Mouse (Mus musculus): ENCODE measurements around the gene Dld. TPM values are rescaled to one million over a fixed set of nuclear protein-coding genes. Genes with fewer than 3 reads are reported as not detected.

Gene Dld
- polyA plus RNA-seq, 1 experiment from 2014 or later: 112 TPM

DNA sequence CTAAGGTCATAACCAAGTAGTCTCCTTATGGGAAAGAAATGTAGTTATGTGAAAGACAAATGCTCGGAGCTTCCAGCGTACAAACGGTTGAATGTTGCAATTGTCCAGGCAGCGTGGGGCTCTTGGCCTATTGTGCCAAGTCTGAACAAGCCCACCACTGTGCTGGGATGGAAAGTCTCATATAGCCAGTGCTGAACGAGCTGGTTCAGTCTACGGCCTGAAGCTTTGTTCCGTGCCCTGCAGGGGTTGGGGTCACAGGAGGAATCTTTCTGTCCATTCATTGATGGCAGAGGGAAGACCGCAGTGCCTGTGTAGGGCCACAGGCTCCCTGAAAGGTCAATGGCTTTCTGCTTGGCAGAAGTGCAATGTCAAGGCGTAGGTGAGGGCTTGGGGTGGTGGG is 40.6 kb downstream of the Dld start:
- Histone ChIP-seq H3K4me2 (replicated peaks; ENCODE audit: low read depth) (no peak overlapping the region), H3K27me3 (ENCODE audit: control insufficient read depth, insufficient read depth, low read length) (no peaks in the 10 kb centered on the region), H3K9me3 (ENCODE audit: control insufficient read depth, low read length) (no peaks in the 10 kb centered on the region), H3K4me3 (ENCODE audit: low read depth, low read length) (no peak overlapping the region), H3K9ac (ENCODE audit: low read length) (no peak overlapping the region), H3K36me3 (ENCODE audit: control insufficient read depth, insufficient read depth, low read length) (peaks cover 38% of the 10 kb centered on the region), H3K4me1 (replicated peaks; ENCODE audit: control insufficient read depth, insufficient read depth) (no peaks in the 10 kb centered on the region), H3K27ac (replicated peaks) (no peak overlapping the region)
- TF ChIP-seq EP300 (optimal IDR thresholded peaks at IDR 0.05): no peak
- TF ChIP-seq CTCF (IDR thresholded peaks at IDR 0.05; ENCODE audit: low read depth): no peak
- peak; percentile 16; the same call in 1 of the 2 replicates for ATAC-seq (ENCODE audit: low FRiP score, low TSS enrichment)
- no peak for DNase-seq (ENCODE audit: low spot score)
- WGBS: 90% methylated on average over 9 of the region's 9 CpGs

DNA sequence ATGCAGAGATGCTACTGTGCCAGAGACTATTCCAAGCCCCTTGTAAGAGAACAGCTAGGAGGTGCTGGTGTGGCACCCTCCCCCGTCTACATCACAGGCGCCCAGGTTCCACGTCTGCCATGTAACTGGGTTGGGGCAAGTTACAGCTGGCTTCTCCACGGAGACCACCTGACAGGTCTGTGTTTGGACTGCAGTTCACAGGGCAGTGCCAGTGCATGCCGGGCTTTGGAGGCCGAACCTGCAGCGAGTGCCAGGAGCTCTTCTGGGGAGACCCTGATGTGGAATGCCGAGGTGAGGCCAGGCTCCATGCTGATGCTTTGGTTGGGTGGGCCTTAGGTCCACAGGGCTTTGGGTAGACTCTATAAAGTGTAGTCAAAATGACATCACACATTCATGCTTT is 43.5 kb downstream of the Dld start:
- no peak for DNase-seq (ENCODE audit: low spot score)
- Histone ChIP-seq H3K36me3 (ENCODE audit: control insufficient read depth, insufficient read depth, low read length) (peaks cover 36% of the 10 kb centered on the region), H3K9me3 (ENCODE audit: control insufficient read depth, low read length) (no peaks in the 10 kb centered on the region), H3K27me3 (ENCODE audit: control insufficient read depth, insufficient read depth, low read length) (no peaks in the 10 kb centered on the region), H3K4me1 (replicated peaks; ENCODE audit: control insufficient read depth, insufficient read depth) (no peaks in the 10 kb centered on the region), H3K9ac (ENCODE audit: low read length) (no peak overlapping the region), H3K27ac (replicated peaks) (no peak overlapping the region), H3K4me2 (replicated peaks; ENCODE audit: low read depth) (no peak overlapping the region), H3K4me3 (ENCODE audit: low read depth, low read length) (no peak overlapping the region)
- WGBS: 88% methylated on average over 8 of the region's 8 CpGs
- ATAC-seq (ENCODE audit: low FRiP score, low TSS enrichment): no peak
- TF ChIP-seq CTCF (IDR thresholded peaks at IDR 0.05; ENCODE audit: low read depth) (no peak), EP300 (optimal IDR thresholded peaks at IDR 0.05) (no peak)

GRCm38 (mm10) chr12:31307011-31307410 is 44.2 kb downstream of the Dld start:
- ATAC-seq (ENCODE audit: low FRiP score, low TSS enrichment) (no peak), DNase-seq (ENCODE audit: low spot score) (no peak)
- no peak overlapping the region for H3K27ac ChIP-seq (replicated peaks)
- H3K4me2 ChIP-seq (replicated peaks; ENCODE audit: low read depth): no peak overlapping the region
- H3K4me1 ChIP-seq (replicated peaks; ENCODE audit: control insufficient read depth, insufficient read depth): no peaks in the 10 kb centered on the region
- H3K4me3 ChIP-seq (ENCODE audit: low read depth, low read length): no peak overlapping the region
- TF ChIP-seq CTCF (IDR thresholded peaks at IDR 0.05; ENCODE audit: low read depth) (no peak), EP300 (optimal IDR thresholded peaks at IDR 0.05) (no peak)
- H3K9ac ChIP-seq (ENCODE audit: low read length): no peak overlapping the region
- peaks cover 31% of the 10 kb centered on the region for H3K36me3 ChIP-seq (ENCODE audit: control insufficient read depth, insufficient read depth, low read length)
- H3K9me3 ChIP-seq (ENCODE audit: control insufficient read depth, low read length): no peaks in the 10 kb centered on the region
- H3K27me3 ChIP-seq (ENCODE audit: control insufficient read depth, insufficient read depth, low read length): no peaks in the 10 kb centered on the region
- 94% methylated on average over 8 of the region's 8 CpGs for WGBS

GRCm38 (mm10) chr12:31306075-31306675 is 45.1 kb downstream of the Dld start:
- H3K9me3 ChIP-seq (ENCODE audit: control insufficient read depth, low read length): no peaks in the 10 kb centered on the region
- no peak for ATAC-seq (ENCODE audit: low FRiP score, low TSS enrichment)
- H3K4me2 ChIP-seq (replicated peaks; ENCODE audit: low read depth): no peak overlapping the region
- peaks cover 35% of the 10 kb centered on the region for H3K36me3 ChIP-seq (ENCODE audit: control insufficient read depth, insufficient read depth, low read length)
- WGBS: 57% methylated on average over 5 of the region's 5 CpGs
- no peaks in the 10 kb centered on the region for H3K4me1 ChIP-seq (replicated peaks; ENCODE audit: control insufficient read depth, insufficient read depth)
- TF ChIP-seq CTCF (IDR thresholded peaks at IDR 0.05; ENCODE audit: low read depth): no peak
- TF ChIP-seq EP300 (optimal IDR thresholded peaks at IDR 0.05): no peak
- H3K4me3 ChIP-seq (ENCODE audit: low read depth, low read length): no peak overlapping the region
- H3K27me3 ChIP-seq (ENCODE audit: control insufficient read depth, insufficient read depth, low read length): no peaks in the 10 kb centered on the region
- H3K27ac ChIP-seq (replicated peaks): no peak overlapping the region
- no peak for DNase-seq (ENCODE audit: low spot score)
- H3K9ac ChIP-seq (ENCODE audit: low read length): no peak overlapping the region

DNA sequence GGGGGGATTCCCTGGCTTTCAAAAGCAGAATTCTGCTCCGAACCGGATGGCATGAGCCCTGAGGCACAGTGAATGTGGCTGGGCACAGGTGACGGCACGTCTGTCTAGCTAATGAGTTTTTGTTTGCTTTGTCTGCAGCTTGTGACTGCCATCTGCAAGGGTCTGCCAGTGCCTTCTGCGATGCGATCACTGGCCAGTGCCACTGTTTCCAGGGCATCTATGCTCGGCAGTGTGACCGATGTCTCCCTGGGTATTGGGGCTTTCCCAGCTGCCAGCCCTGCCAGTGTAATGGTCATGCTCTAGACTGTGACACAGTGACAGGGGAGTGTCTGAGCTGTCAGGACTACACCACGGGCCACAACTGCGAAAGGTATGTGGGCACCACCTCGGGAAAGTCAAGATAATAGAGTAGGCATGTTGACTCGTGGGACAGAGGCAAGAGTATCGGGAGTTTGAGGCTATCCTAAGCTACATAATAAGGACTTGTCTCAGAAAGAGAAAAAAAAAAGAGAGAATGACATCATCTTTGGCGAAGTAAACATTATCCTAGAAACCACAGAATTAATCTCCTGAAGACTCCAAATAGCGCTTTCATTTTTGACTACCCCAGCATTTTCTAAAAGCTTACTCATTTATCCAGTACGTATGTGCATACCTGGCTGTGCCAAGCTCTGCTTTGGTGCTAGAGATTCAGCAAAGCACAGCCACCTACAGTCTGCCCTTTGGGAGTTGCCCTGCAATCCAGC is 48.3 kb downstream of the Dld start:
- no peak for TF ChIP-seq EP300 (optimal IDR thresholded peaks at IDR 0.05)
- TF ChIP-seq CTCF (IDR thresholded peaks at IDR 0.05; ENCODE audit: low read depth): no peak
- ATAC-seq (ENCODE audit: low FRiP score, low TSS enrichment) (peak; percentile 53), DNase-seq (ENCODE audit: low spot score) (no peak)
- Histone ChIP-seq H3K9ac (ENCODE audit: low read length) (no peak overlapping the region), H3K4me3 (ENCODE audit: low read depth, low read length) (no peak overlapping the region), H3K27ac (replicated peaks) (no peak overlapping the region), H3K4me1 (replicated peaks; ENCODE audit: control insufficient read depth, insufficient read depth) (no peaks in the 10 kb centered on the region), H3K4me2 (replicated peaks; ENCODE audit: low read depth) (no peak overlapping the region), H3K9me3 (ENCODE audit: control insufficient read depth, low read length) (no peaks in the 10 kb centered on the region), H3K27me3 (ENCODE audit: control insufficient read depth, insufficient read depth, low read length) (no peaks in the 10 kb centered on the region), H3K36me3 (ENCODE audit: control insufficient read depth, insufficient read depth, low read length) (peaks cover 52% of the 10 kb centered on the region)
- 70% methylated on average over 16 of the region's 16 CpGs for WGBS

GRCm38 (mm10) chr12:31302266-31302665 is 49.0 kb downstream of the Dld start:
- WGBS: 68% methylated on average over 5 of the region's 5 CpGs
- Histone ChIP-seq H3K4me3 (ENCODE audit: low read depth, low read length) (no peak overlapping the region), H3K9ac (ENCODE audit: low read length) (no peak overlapping the region), H3K4me1 (replicated peaks; ENCODE audit: control insufficient read depth, insufficient read depth) (no peaks in the 10 kb centered on the region), H3K36me3 (ENCODE audit: control insufficient read depth, insufficient read depth, low read length) (peaks cover 49% of the 10 kb centered on the region), H3K9me3 (ENCODE audit: control insufficient read depth, low read length) (no peaks in the 10 kb centered on the region), H3K27ac (replicated peaks) (peak overlapping the region; percentile 13; the same call in 1 of the 2 replicates), H3K27me3 (ENCODE audit: control insufficient read depth, insufficient read depth, low read length) (no peaks in the 10 kb centered on the region), H3K4me2 (replicated peaks; ENCODE audit: low read depth) (no peak overlapping the region)
- no peak for TF ChIP-seq CTCF (IDR thresholded peaks at IDR 0.05; ENCODE audit: low read depth)
- no peak for TF ChIP-seq EP300 (optimal IDR thresholded peaks at IDR 0.05)
- peak; percentile 57 for ATAC-seq (ENCODE audit: low FRiP score, low TSS enrichment)
- peak; percentile 40 for DNase-seq (ENCODE audit: low spot score)
